Mouse (Mus musculus) ES-Bruce4 (cell line): ENCODE results near the gene Fam110c. TPM values are rescaled to one million over a fixed set of nuclear protein-coding genes. Genes with fewer than 3 reads are reported as not detected.
A peak's percentile ranks its signal among the peaks of the same experiment; 100 is the strongest.
"Not testable (repeated sequence)": the region's sequence is repeated elsewhere in the genome, so short reads cannot be mapped to it uniquely, and the experiment has no call there.

Experiments used
- H3K27ac ChIP-seq: 2 replicates; pipeline ENCODE4 v1.5.1; 2012; ENCODE audit warnings: low read length, inconsistent platforms; ENCODE audit not compliant: insufficient read depth
- H3K27me3 ChIP-seq: 2 replicates; pipeline ENCODE4 v1.6.1; 2012; ENCODE audit warnings: mild to moderate bottlenecking, low read length, inconsistent platforms; ENCODE audit not compliant: control insufficient read depth, poor library complexity, insufficient read depth, severe bottlenecking
- H3K36me3 ChIP-seq: 2 replicates; pipeline ENCODE4 v1.6.1; 2012; ENCODE audit warnings: inconsistent platforms, mild to moderate bottlenecking, low read length, moderate library complexity; ENCODE audit not compliant: control insufficient read depth, poor library complexity, insufficient read depth, severe bottlenecking
- H3K4me1 ChIP-seq: one replicate; pipeline ENCODE4 v1.8.1; 2011; ENCODE audit warnings: low read length; ENCODE audit not compliant: control insufficient read depth, insufficient read depth
- H3K4me3 ChIP-seq: 2 replicates; pipeline ENCODE4 v1.5.1; 2011; ENCODE audit warnings: low read depth, mild to moderate bottlenecking, low read length
- H3K9ac ChIP-seq: 2 replicates; pipeline ENCODE4 v1.6.1; 2012; ENCODE audit warnings: low read depth, mild to moderate bottlenecking, inconsistent platforms; ENCODE audit not compliant: poor library complexity, severe bottlenecking
- H3K9me3 ChIP-seq: replicated peaks from 2 replicates; pipeline ENCODE4 v1.6.1; 2012; ENCODE audit warnings: mild to moderate bottlenecking, low read length, inconsistent platforms; ENCODE audit not compliant: control insufficient read depth, poor library complexity, insufficient read depth, severe bottlenecking
- CTCF ChIP-seq: IDR thresholded peaks from one replicate; pipeline ENCODE4 v1.8.1; 2011; ENCODE audit warnings: low read depth, low read length
- EP300 ChIP-seq: IDR thresholded peaks from 2 replicates; pipeline ENCODE4 v1.6.1; 2011; ENCODE audit warnings: low read depth, low read length; ENCODE audit not compliant: insufficient read depth
- POLR2A ChIP-seq: IDR thresholded peaks from one replicate; pipeline ENCODE4 v1.8.1; 2011; ENCODE audit warnings: low read length; ENCODE audit not compliant: insufficient read depth
- polyA plus RNA-seq: library from polyadenylated mRNA; stranded (reverse); fragments of >200 nt; gene quantifications from 2 replicates; pipeline ENCODE4 v1.2.4, GENCODE M21; 2011; ENCODE audit warnings: low read depth; ENCODE audit not compliant: missing spikeins, insufficient read depth, insufficient read length

The Fam110c gene
- polyA plus RNA-seq, 1 experiment = 2.6 TPM

- Histone ChIP-seq H3K9me3 (no peaks in the 10 kb centered on the region), H3K9ac (no peak overlapping the region), H3K27me3 (no peaks in the 10 kb centered on the region), H3K4me1 (no peaks in the 10 kb centered on the region), H3K4me3 (no peak overlapping the region), H3K27ac (no peak overlapping the region), H3K36me3 (no peaks in the 10 kb centered on the region)
- TF ChIP-seq POLR2A = no peak
- no peak for TF ChIP-seq EP300
- no peak for TF ChIP-seq CTCF
Measured at GRCm38 (mm10) chr12:31071222-31071621, 2.4 kb upstream of the Fam110c start.

GRCm38 (mm10) chr12:31074355-31074786 lies 710 bp downstream of the Fam110c start:
- H3K4me3 ChIP-seq = peak overlapping the region; percentile 67
- not testable (repeated sequence) for H3K36me3 ChIP-seq, H3K4me1 ChIP-seq, H3K27ac ChIP-seq, H3K27me3 ChIP-seq, H3K9me3 ChIP-seq
- peak overlapping the region; percentile 46 for H3K9ac ChIP-seq

- Histone ChIP-seq H3K4me3 (peak overlapping the region; percentile 53), H3K9me3 (no peaks in the 10 kb centered on the region), H3K27me3 (no peaks in the 10 kb centered on the region), H3K4me1 (no peaks in the 10 kb centered on the region), H3K9ac (no peak overlapping the region), H3K36me3 (no peaks in the 10 kb centered on the region), H3K27ac (no peak overlapping the region)
- TF ChIP-seq CTCF = no peak
Measured at GRCm38 (mm10) chr12:31074839-31075538, 1.3 kb downstream of the Fam110c start.

- TF ChIP-seq EP300 (no peak), CTCF (no peak), POLR2A (no peak)
- H3K9me3 ChIP-seq = no peaks in the 10 kb centered on the region
- no peaks in the 10 kb centered on the region for H3K27me3 ChIP-seq
- no peaks in the 10 kb centered on the region for H3K4me1 ChIP-seq
- H3K9ac ChIP-seq = no peak overlapping the region
- H3K36me3 ChIP-seq = no peaks in the 10 kb centered on the region
- no peak overlapping the region for H3K4me3 ChIP-seq
- no peak overlapping the region for H3K27ac ChIP-seq
Measured at GRCm38 (mm10) chr12:31077020-31077419, 3.4 kb downstream of the Fam110c start.

- Histone ChIP-seq H3K36me3 (no peaks in the 10 kb centered on the region), H3K9ac (no peak overlapping the region), H3K27me3 (no peaks in the 10 kb centered on the region), H3K27ac (no peak overlapping the region), H3K9me3 (no peaks in the 10 kb centered on the region), H3K4me3 (no peak overlapping the region), H3K4me1 (no peaks in the 10 kb centered on the region)
- TF ChIP-seq POLR2A (no peak), EP300 (no peak), CTCF (no peak)
Measured at GRCm38 (mm10) chr12:31078030-31078429, 4.4 kb downstream of the Fam110c start.

- no peaks in the 10 kb centered on the region for H3K36me3 ChIP-seq
- no peaks in the 10 kb centered on the region for H3K4me1 ChIP-seq
- no peak overlapping the region for H3K4me3 ChIP-seq
- no peak for TF ChIP-seq POLR2A
- TF ChIP-seq CTCF = no peak
- no peak overlapping the region for H3K27ac ChIP-seq
- no peak overlapping the region for H3K9ac ChIP-seq
- H3K27me3 ChIP-seq = no peaks in the 10 kb centered on the region
- H3K9me3 ChIP-seq = no peaks in the 10 kb centered on the region
Measured at GRCm38 (mm10) chr12:31080352-31080751, 6.7 kb downstream of the Fam110c start.
